Mouse (Mus musculus) cerebellum, postnatal 25 days (tissue): ENCODE measurements around the gene Trip6.

Experiments
- DNase-seq, 2 experiments: peaks; one replicate each; pipeline ENCODE4 v3.0.0; 2021; ENCODE audit warnings: mixed read lengths in 2 of 2

Trip6 gene

GRCm38 (mm10) chr5:137338256-137338655, 24.1 kb upstream of the Trip6 start:
- peak; percentile 90 to 96 for DNase-seq

- DNase-seq: no peak
These were observed 23.0 kb upstream of the Trip6 start for GRCm38 (mm10) chr5:137337190-137337589.

GRCm38 (mm10) chr5:137335066-137335465, 20.9 kb upstream of the Trip6 start:
- no peak for DNase-seq

- DNase-seq: no peak
These were observed 20.1 kb upstream of the Trip6 start for GRCm38 (mm10) chr5:137334317-137334716.

- DNase-seq: peak; percentile 93 to 96
These were observed 19.4 kb upstream of the Trip6 start, which contains the start of gene Slc12a9 for GRCm38 (mm10) chr5:137333512-137334174. Gene Slc12a9 (minus strand): TSS chr5:137333597.

GRCm38 (mm10) chr5:137332857-137333511, 18.8 kb upstream of the Trip6 start:
- no peak for DNase-seq

GRCm38 (mm10) chr5:137330910-137331309, 16.7 kb upstream of the Trip6 start:
- DNase-seq: no peak

GRCm38 (mm10) chr5:137320996-137321395, 6.8 kb upstream of the Trip6 start:
- DNase-seq: no peak

GRCm38 (mm10) chr5:137318570-137318969, 4.4 kb upstream of the Trip6 start:
- DNase-seq: no peak

- no peak for DNase-seq
These were observed 3.2 kb upstream of the Trip6 start for GRCm38 (mm10) chr5:137317361-137317760.

- peak; percentile 50 to 70 for DNase-seq
These were observed 1.1 kb upstream of the Trip6 start for GRCm38 (mm10) chr5:137315084-137315903.

GRCm38 (mm10) chr5:137313466-137314192, 575 bp downstream of the Trip6 start:
- no peak for DNase-seq

- DNase-seq: no peak
These were observed 5.8 kb downstream of the Trip6 start for GRCm38 (mm10) chr5:137308356-137308755.

- peak; percentile 92 to 94 for DNase-seq
These were observed 6.9 kb downstream of the Trip6 start, which contains the start of gene Srrt for GRCm38 (mm10) chr5:137307071-137307912. Gene Srrt (minus strand): TSS chr5:137307674.

GRCm38 (mm10) chr5:137306439-137307005, 7.7 kb downstream of the Trip6 start:
- no peak for DNase-seq

- no peak for DNase-seq
These were observed 8.4 kb downstream of the Trip6 start for GRCm38 (mm10) chr5:137305822-137306221.

- no peak for DNase-seq
These were observed 9.4 kb downstream of the Trip6 start for GRCm38 (mm10) chr5:137304816-137305215.

- DNase-seq: no peak
These were observed 10.0 kb downstream of the Trip6 start for GRCm38 (mm10) chr5:137304165-137304564.

GRCm38 (mm10) chr5:137303609-137304008, 10.6 kb downstream of the Trip6 start:
- DNase-seq: no peak

- DNase-seq: peak in 1 of 2 experiments; percentile 64
These were observed 13.0 kb downstream of the Trip6 start for GRCm38 (mm10) chr5:137301253-137301652.

- no peak for DNase-seq
These were observed 15.0 kb downstream of the Trip6 start for GRCm38 (mm10) chr5:137299240-137299639.
